Mouse (Mus musculus) embryonic facial prominence, embryonic 13.5 days (tissue): Measurements from ENCODE around the gene Acacb. TPM values are rescaled to one million over a fixed set of nuclear protein-coding genes. Genes with fewer than 3 reads are reported as not detected.

Experiments used
- ATAC-seq: fragments of 200-750 bp; cut with Nextera tagmentation; 2 replicates; pipeline ENCODE4 v1.8.0; 2017; ENCODE audit warnings: low read depth; ENCODE audit not compliant: insufficient number of reproducible peaks, insufficient read depth, low FRiP score, low TSS enrichment
- H3K27ac ChIP-seq: fragments of 300-500 bp; sonication (generic); 2 replicates; pipeline ENCODE4 v1.5.1; 2015; ENCODE audit warnings: moderate library complexity, mild to moderate bottlenecking, inconsistent platforms
- H3K27me3 ChIP-seq: fragments of 300-500 bp; sonication (generic); 2 replicates; pipeline ENCODE4 v1.6.1; 2015; ENCODE audit warnings: mild to moderate bottlenecking, inconsistent platforms
- H3K36me3 ChIP-seq: fragments of 300-500 bp; sonication (generic); 2 replicates; pipeline ENCODE4 v1.6.1; 2015; ENCODE audit warnings: mild to moderate bottlenecking, inconsistent platforms
- H3K4me1 ChIP-seq: fragments of 300-500 bp; sonication (generic); 2 replicates; pipeline ENCODE4 v1.6.1; 2015; ENCODE audit warnings: inconsistent platforms
- H3K4me2 ChIP-seq: fragments of 300-500 bp; sonication (generic); 2 replicates; pipeline ENCODE4 v1.6.1; 2015; ENCODE audit warnings: moderate library complexity, mild to moderate bottlenecking, inconsistent platforms
- H3K4me3 ChIP-seq: fragments of 300-500 bp; sonication (generic); 2 replicates; pipeline ENCODE4 v1.5.1; 2015; ENCODE audit warnings: mild to moderate bottlenecking, inconsistent platforms
- H3K9ac ChIP-seq: fragments of 300-500 bp; sonication (generic); 2 replicates; pipeline ENCODE4 v1.6.1; 2015; ENCODE audit warnings: mild to moderate bottlenecking, inconsistent platforms
- H3K9me3 ChIP-seq: fragments of 300-500 bp; sonication (generic); 2 replicates; pipeline ENCODE4 v1.6.1; 2016; ENCODE audit warnings: inconsistent platforms
- WGBS: fragments of 180-500 bp; shearing (Covaris S2); methylation state at CpG from one replicate; pipeline ENCODE4 v1.1.7; 2015; ENCODE audit warnings: mixed read lengths; 5-methylcytosine and 5-hydroxymethylcytosine counted together
- polyA plus RNA-seq: library from polyadenylated mRNA; unstranded; fragments of >200 nt; fragmentation: Nextera tagmentation; extraction: Ambion mirVana; gene quantifications from 2 replicates; pipeline ENCODE4 v1.2.1, GENCODE M21; 2015

The Acacb gene
- polyA plus RNA-seq, 1 experiment from 2014 or later = 2.7 TPM

GRCm38 (mm10) chr5:114187108-114187507, 40.8 kb downstream of the Acacb start:
- ATAC-seq = no peak
- Histone ChIP-seq H3K4me3 (no peak overlapping the region), H3K9me3 (no peaks in the 10 kb centered on the region), H3K4me1 (no peaks in the 10 kb centered on the region), H3K9ac (no peak overlapping the region), H3K27me3 (0 out of 2 replicates have a peak, but pooled peaks cover 3% of the 10 kb centered on the region), H3K36me3 (no peaks in the 10 kb centered on the region), H3K4me2 (no peak overlapping the region), H3K27ac (no peak overlapping the region)
- 63% methylated on average over 2 of the region's 2 CpGs for WGBS

GRCm38 (mm10) chr5:114188900-114189464, 42.6 kb downstream of the Acacb start:
- H3K4me1 ChIP-seq = no peaks in the 10 kb centered on the region
- no peak for ATAC-seq
- no peak overlapping the region for H3K27ac ChIP-seq
- H3K27me3 ChIP-seq = 0 out of 2 replicates have a peak, but pooled peaks cover 3% of the 10 kb centered on the region
- WGBS = 80% methylated on average over 12 of the region's 12 CpGs
- no peak overlapping the region for H3K9ac ChIP-seq
- H3K9me3 ChIP-seq = no peaks in the 10 kb centered on the region
- no peaks in the 10 kb centered on the region for H3K36me3 ChIP-seq
- H3K4me2 ChIP-seq = no peak overlapping the region
- no peak overlapping the region for H3K4me3 ChIP-seq

- ATAC-seq = no peak
- H3K4me3 ChIP-seq = no peak overlapping the region
- WGBS = 80% methylated on average over 11 of the region's 11 CpGs
- peaks cover 5% of the 10 kb centered on the region for H3K4me1 ChIP-seq
- H3K9me3 ChIP-seq = no peaks in the 10 kb centered on the region
- no peak overlapping the region for H3K27ac ChIP-seq
- no peaks in the 10 kb centered on the region for H3K36me3 ChIP-seq
- H3K4me2 ChIP-seq = no peak overlapping the region
- H3K27me3 ChIP-seq = 0 out of 2 replicates have a peak, but pooled peaks cover 3% of the 10 kb centered on the region
- no peak overlapping the region for H3K9ac ChIP-seq
Observed at GRCm38 (mm10) chr5:114194161-114194560, 47.8 kb downstream of the Acacb start.

- 0 out of 2 replicates have a peak overlapping the region, but pooled peaks have one; percentile 1 for H3K4me3 ChIP-seq
- peak overlapping the region; percentile 17; the same call in 1 of the 2 replicates for H3K9ac ChIP-seq
Observed at GRCm38 (mm10) chr5:114199116-114199777, 52.9 kb downstream of the Acacb start.

GRCm38 (mm10) chr5:114206158-114206557, 59.8 kb downstream of the Acacb start:
- ATAC-seq = no peak
- WGBS = 82% methylated on average over 2 of the region's 2 CpGs

More at GRCm38 (mm10) chr5:114199116-114199777, 52.9 kb downstream of the Acacb start:
- no peaks in the 10 kb centered on the region for H3K27me3 ChIP-seq
- H3K4me2 ChIP-seq = peak overlapping the region; percentile 49
- ATAC-seq = no peak
- WGBS = 6% methylated on average over 13 of the region's 13 CpGs
- H3K36me3 ChIP-seq = no peaks in the 10 kb centered on the region
- peak overlapping the region; percentile 39; the same call in 1 of the 2 replicates for H3K27ac ChIP-seq
- H3K4me1 ChIP-seq = peaks cover 14% of the 10 kb centered on the region
- no peaks in the 10 kb centered on the region for H3K9me3 ChIP-seq

GRCm38 (mm10) chr5:114213183-114213582, 66.8 kb downstream of the Acacb start:
- no peak overlapping the region for H3K27ac ChIP-seq
- WGBS = 70% methylated on average over 10 of the region's 10 CpGs
- no peak for ATAC-seq
- no peaks in the 10 kb centered on the region for H3K4me1 ChIP-seq
- H3K4me3 ChIP-seq = no peak overlapping the region
- no peak overlapping the region for H3K4me2 ChIP-seq
- no peak overlapping the region for H3K9ac ChIP-seq
- H3K9me3 ChIP-seq = no peaks in the 10 kb centered on the region
- H3K27me3 ChIP-seq = no peaks in the 10 kb centered on the region
- no peaks in the 10 kb centered on the region for H3K36me3 ChIP-seq

More at GRCm38 (mm10) chr5:114206158-114206557, 59.8 kb downstream of the Acacb start:
- Histone ChIP-seq H3K4me1 (no peaks in the 10 kb centered on the region), H3K27ac (no peak overlapping the region), H3K4me2 (no peak overlapping the region), H3K4me3 (no peak overlapping the region), H3K36me3 (no peaks in the 10 kb centered on the region), H3K27me3 (no peaks in the 10 kb centered on the region), H3K9ac (no peak overlapping the region), H3K9me3 (no peaks in the 10 kb centered on the region)

GRCm38 (mm10) chr5:114218771-114219170, 72.4 kb downstream of the Acacb start:
- Histone ChIP-seq H3K27ac (no peak overlapping the region), H3K9me3 (0 out of 2 replicates have a peak, but pooled peaks cover under 1% of the 10 kb centered on the region), H3K27me3 (no peaks in the 10 kb centered on the region), H3K9ac (no peak overlapping the region), H3K4me2 (no peak overlapping the region), H3K36me3 (no peaks in the 10 kb centered on the region), H3K4me1 (no peaks in the 10 kb centered on the region), H3K4me3 (no peak overlapping the region)
- WGBS = 78% methylated on average over 14 of the region's 14 CpGs
- no peak for ATAC-seq

- Histone ChIP-seq H3K9ac (no peak overlapping the region), H3K4me1 (no peaks in the 10 kb centered on the region), H3K9me3 (peaks cover 13% of the 10 kb centered on the region), H3K27me3 (no peaks in the 10 kb centered on the region), H3K4me3 (no peak overlapping the region), H3K27ac (no peak overlapping the region), H3K36me3 (peaks cover 10% of the 10 kb centered on the region), H3K4me2 (no peak overlapping the region)
- ATAC-seq = no peak
- WGBS = 91% methylated on average over 7 of the region's 7 CpGs
Observed at GRCm38 (mm10) chr5:114226051-114226450, 79.7 kb downstream of the Acacb start.

GRCm38 (mm10) chr5:114228901-114229300, 82.6 kb downstream of the Acacb start:
- Histone ChIP-seq H3K27me3 (no peaks in the 10 kb centered on the region), H3K9ac (no peak overlapping the region), H3K4me2 (no peak overlapping the region), H3K4me1 (no peaks in the 10 kb centered on the region), H3K27ac (no peak overlapping the region), H3K9me3 (peaks cover 12% of the 10 kb centered on the region), H3K36me3 (peaks cover 10% of the 10 kb centered on the region), H3K4me3 (no peak overlapping the region)
- ATAC-seq = no peak
- WGBS = 70% methylated on average over 5 of the region's 5 CpGs

- Histone ChIP-seq H3K4me2 (no peak overlapping the region), H3K4me1 (no peaks in the 10 kb centered on the region), H3K4me3 (no peak overlapping the region), H3K36me3 (no peaks in the 10 kb centered on the region), H3K27me3 (no peaks in the 10 kb centered on the region), H3K9me3 (no peaks in the 10 kb centered on the region), H3K9ac (no peak overlapping the region), H3K27ac (no peak overlapping the region)
- WGBS = 31% methylated on average over 7 of the region's 7 CpGs
- ATAC-seq = no peak
Observed at GRCm38 (mm10) chr5:114238924-114239323, 92.6 kb downstream of the Acacb start.

- no peak for ATAC-seq
- 42% methylated on average over 14 of the region's 14 CpGs for WGBS
- no peak overlapping the region for H3K4me2 ChIP-seq
- H3K9me3 ChIP-seq = no peaks in the 10 kb centered on the region
- H3K27me3 ChIP-seq = no peaks in the 10 kb centered on the region
- H3K36me3 ChIP-seq = no peaks in the 10 kb centered on the region
- H3K27ac ChIP-seq = no peak overlapping the region
- H3K4me1 ChIP-seq = no peaks in the 10 kb centered on the region
- H3K9ac ChIP-seq = no peak overlapping the region
- H3K4me3 ChIP-seq = no peak overlapping the region
Observed at GRCm38 (mm10) chr5:114239737-114240136, 93.4 kb downstream of the Acacb start.

- Histone ChIP-seq H3K4me2 (no peak overlapping the region), H3K9ac (no peak overlapping the region), H3K27ac (no peak overlapping the region), H3K9me3 (no peaks in the 10 kb centered on the region), H3K4me1 (peaks cover 13% of the 10 kb centered on the region), H3K4me3 (no peak overlapping the region), H3K27me3 (no peaks in the 10 kb centered on the region), H3K36me3 (no peaks in the 10 kb centered on the region)
- WGBS = 77% methylated on average over 7 of the region's 7 CpGs
- no peak for ATAC-seq
Observed at GRCm38 (mm10) chr5:114246465-114246864, 100.1 kb downstream of the Acacb start.
